Mouse (Mus musculus) lung, adult 2 months (tissue): ENCODE results near the gene Tab1.

ENCODE experiments used
- CTCF ChIP-seq: fragments of 200-500 bp; IDR thresholded peaks from 2 replicates; pipeline ENCODE4 v1.5.1; 2011; ENCODE audit warnings: mild to moderate bottlenecking, low read length, control low read depth; ENCODE audit not compliant: insufficient read depth
- POLR2A ChIP-seq: fragments of 200-500 bp; IDR thresholded peaks from 2 replicates; pipeline ENCODE4 v1.6.1; 2011; ENCODE audit warnings: low read depth, mild to moderate bottlenecking, control low read depth, low read length, borderline replicate concordance; ENCODE audit errors: extremely low read depth

DNA sequence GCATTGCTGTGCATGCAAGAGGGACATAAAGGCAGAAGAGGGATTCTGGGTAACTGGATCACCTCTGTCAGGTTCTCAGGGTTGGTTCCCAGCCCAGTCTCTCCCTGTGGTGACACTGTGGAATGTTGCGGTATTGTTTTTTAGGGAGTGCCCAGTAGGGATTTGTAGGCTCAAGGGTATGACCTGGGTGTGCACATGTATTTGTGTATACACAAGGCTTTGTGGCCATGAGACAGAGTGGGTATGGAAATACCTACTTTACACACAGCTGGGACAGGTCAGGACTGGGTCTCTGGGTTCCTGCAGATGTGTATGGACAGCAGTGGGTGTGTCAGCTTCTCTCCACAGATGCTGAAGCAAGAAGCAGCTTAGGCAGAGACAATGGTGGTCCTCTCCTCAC lies 36.6 kb downstream of the Tab1 start:
- no peak for TF ChIP-seq CTCF
- TF ChIP-seq POLR2A = no peak
